Mouse (Mus musculus) T-helper 17 cell (primary cell): ENCODE data around the gene Dnajc5g.

ENCODE experiments used
- in situ Hi-C, 2 experiments: fragments of 300-600 bp; cut with MboI, MseI; formaldehyde crosslinking; loops; 1 replicate in 1 of 2; 2 replicates in 1 of 2; pipeline ENCODE4 v1.15.1; 2025; ENCODE audit warnings: high pct_unique_total_duplicates in 2 of 2

The Dnajc5g gene

DNA sequence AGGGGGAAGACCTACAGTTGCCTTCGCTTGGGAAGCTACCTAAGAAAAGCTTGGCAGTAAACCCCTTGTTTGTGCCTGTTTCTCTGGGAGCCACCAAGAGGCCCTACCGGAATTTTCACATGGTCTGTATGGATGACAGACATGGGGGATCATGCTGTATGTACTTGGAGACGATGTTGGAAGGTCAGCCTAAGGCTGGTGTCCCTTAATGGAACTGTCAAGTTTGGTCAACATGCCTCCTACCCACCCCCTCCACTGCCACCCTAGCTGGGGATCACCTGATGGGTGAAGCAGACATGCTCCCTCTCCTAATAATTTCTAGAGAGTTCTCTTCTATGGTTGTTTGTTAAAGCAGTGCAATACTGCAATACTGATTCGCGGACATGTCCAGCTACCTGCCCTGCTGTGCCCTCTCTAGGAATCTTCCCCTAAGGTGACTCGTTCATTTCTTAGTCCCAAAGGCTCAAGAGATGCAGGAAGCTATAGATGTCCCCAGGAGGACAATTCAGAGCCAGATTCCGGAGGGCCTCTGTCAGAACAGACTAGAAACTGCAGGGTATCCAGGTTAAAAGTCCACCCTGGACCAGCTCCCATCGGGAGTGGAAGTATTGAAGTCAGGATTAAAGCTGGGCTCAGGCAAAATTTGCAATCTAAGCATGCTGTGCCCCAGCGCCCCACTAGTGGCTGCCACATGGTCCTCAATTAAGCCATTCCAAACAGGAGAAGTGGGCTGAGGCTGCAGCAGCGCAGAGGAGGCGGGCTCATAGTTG, 10.2 kb upstream of the Dnajc5g start:
- in situ Hi-C loops: no loop called here

DNA sequence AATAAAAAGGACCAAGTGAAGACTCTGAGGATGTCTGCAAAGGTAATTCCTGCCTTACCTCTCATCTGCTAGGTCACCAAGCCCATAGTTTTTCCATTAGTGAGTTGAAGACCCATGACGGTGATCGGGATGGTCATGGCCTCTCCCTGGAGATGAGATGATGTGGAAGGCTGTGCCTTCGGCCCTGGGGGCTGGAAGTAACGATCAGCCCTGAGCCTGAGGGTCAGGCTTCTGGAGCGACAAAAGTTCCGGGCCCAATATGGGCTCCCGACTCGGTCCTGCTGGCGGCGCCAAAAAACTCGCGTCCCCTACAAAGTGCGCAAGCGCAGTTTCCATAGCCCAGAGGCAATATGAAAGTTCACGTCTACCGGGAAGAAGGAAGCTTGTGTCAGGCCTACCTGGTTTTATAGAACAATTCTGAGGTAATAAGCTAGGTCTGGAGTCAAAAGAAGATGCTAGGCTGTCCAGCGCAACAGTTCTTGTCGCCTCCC, 2.0 kb downstream of the Dnajc5g start, which contains the start of gene Slc30a3:
Slc30a3 (minus strand) TSS at position 238 of the 491 bp plus-strand sequence.
- in situ Hi-C loops: no loop called here

DNA sequence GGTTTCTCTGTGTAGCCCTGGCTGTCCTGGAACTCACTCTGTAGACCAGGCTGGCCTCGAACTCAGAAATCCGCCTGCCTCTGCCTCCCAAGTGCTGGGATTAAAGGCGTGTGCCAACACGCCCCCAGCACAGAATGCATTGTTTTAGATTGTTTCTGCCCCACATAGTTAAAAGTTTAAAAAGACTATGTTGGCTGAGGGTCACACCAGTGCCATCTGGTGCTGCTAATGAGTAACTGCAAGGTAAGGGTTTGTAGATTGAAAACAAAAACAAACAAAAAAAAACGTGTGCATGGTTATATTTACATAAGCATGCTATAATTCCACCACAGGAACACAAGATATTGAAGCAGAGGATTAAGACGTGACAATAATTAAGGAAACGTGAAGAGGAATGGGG, 4.7 kb downstream of the Dnajc5g start:
- in situ Hi-C loops: loop anchor here in 1 of 2 experiments (10.0 kb wide), 1 partner anchor 676 kb away; no protein-coding TSS in a partner anchor

- in situ Hi-C loops: loop anchor here in 1 of 2 experiments (10.0 kb wide), 1 partner anchor 682 kb away; no protein-coding TSS in a partner anchor
Observed at GRCm38 (mm10) chr5:31116354-31116753, 10.3 kb downstream of the Dnajc5g start, which contains the start of gene Trim54. Gene Trim54 (plus strand): TSS chr5:31116712.

GRCm38 (mm10) chr5:31116912-31117311, 10.8 kb downstream of the Dnajc5g start:
- in situ Hi-C loops: loop anchor here in 1 of 2 experiments (10.0 kb wide), 1 partner anchor 682 kb away; no protein-coding TSS in a partner anchor

DNA sequence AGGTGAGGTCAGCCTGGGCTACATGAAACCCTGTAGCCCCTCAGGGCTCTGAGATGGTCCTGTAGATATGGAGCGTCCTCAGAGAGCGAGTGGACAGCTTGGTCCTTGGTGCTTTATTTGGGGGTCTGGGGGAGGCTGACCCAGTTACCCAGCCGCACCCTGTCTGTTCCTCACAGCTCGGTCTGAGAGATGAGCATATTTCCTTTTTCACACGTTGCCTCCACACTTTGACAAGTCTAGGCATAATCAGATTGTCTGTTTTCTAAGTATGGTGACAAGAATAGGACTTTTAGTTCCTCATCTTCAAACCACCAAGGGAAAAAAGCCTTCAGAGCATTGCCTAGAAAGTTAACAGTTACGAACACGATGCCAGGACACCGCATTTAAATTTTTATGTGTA, 15.0 kb downstream of the Dnajc5g start:
- in situ Hi-C loops: no loop called here

GRCm38 (mm10) chr5:31123481-31123880, 17.4 kb downstream of the Dnajc5g start:
- in situ Hi-C loops: no loop called here

GRCm38 (mm10) chr5:31126050-31126449, 20.0 kb downstream of the Dnajc5g start:
- in situ Hi-C loops: no loop called here

- in situ Hi-C loops: no loop called here
Observed at GRCm38 (mm10) chr5:31136730-31137424, 30.8 kb downstream of the Dnajc5g start.

GRCm38 (mm10) chr5:31137658-31138057, 31.6 kb downstream of the Dnajc5g start:
- in situ Hi-C loops: no loop called here

GRCm38 (mm10) chr5:31138241-31138967, 32.3 kb downstream of the Dnajc5g start, which contains the start of gene Ucn:
Gene Ucn (minus strand): TSS chr5:31138829.
- in situ Hi-C loops: no loop called here

DNA sequence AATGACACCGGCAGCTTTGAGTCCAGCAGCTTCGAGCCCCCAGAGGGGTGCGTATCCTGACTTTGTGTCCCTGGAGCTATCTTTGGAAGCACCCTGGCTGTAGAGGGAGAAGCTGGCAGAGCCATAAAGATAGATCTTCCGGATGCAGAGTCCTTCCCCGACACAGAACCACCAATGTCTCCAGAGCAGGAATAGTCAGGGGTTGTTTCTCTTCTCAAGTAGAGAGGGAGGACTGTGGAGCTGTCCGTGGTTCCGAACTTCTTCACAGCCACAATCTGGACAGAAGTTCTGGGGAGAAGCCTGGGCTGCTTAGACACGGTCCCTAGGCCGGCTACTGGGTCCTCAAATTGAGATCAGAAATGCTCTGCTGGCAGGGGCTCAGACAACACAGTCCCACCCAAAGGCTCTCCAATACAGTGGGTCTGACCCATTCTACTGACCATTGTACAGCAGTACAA, 32.9 kb downstream of the Dnajc5g start:
- in situ Hi-C loops: no loop called here

GRCm38 (mm10) chr5:31149781-31150180, 43.7 kb downstream of the Dnajc5g start:
- in situ Hi-C loops: no loop called here

DNA sequence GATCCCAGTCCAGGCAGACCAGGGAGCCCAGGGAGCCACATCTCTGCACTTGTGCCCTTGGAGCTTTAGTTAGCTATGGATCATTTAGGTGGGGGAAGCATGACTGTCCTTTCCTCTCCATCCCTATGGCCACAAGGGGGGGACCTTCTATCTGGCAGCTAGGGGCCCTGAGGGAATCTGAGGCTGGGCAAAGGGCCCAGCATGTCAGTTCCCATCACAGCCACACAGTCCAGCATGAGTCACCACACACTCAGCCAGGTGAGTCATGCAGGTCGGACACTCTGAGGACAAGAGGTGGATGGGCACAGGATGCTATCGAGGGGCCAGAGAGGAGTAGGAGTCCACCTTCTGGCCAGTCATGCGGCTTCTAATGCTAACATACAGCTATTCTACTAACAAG, 45.7 kb downstream of the Dnajc5g start:
- in situ Hi-C loops: no loop called here

DNA sequence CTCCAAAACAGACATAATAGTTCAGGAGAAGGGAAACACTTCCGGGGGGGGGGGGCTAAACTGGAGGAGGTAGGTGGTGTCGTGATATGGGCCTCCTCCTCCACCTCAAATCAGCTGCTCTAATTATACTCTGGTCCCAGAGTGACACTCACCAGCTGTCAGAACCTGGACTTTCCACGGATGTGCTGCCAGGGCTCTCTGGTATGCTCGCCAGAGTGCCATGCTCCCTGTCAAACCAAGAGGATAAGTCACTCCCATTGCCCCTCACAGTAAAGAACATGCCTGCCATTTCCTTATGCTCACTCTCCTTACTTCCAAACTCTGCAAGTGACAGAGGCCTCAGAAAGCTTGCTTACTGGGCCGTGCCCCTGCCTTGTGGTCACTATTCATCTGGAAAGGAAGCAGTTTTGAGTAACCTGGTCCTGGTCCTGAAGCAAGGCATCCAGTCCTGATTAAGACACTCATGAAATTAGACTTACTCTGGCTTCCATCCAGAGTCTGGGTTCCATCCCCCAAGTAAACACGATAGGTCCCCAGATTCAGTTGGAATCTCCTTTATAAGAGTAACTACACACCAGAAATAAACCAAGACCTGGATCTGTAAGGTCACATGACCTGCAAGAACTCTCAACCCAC, 47.5 kb downstream of the Dnajc5g start:
- in situ Hi-C loops: no loop called here

DNA sequence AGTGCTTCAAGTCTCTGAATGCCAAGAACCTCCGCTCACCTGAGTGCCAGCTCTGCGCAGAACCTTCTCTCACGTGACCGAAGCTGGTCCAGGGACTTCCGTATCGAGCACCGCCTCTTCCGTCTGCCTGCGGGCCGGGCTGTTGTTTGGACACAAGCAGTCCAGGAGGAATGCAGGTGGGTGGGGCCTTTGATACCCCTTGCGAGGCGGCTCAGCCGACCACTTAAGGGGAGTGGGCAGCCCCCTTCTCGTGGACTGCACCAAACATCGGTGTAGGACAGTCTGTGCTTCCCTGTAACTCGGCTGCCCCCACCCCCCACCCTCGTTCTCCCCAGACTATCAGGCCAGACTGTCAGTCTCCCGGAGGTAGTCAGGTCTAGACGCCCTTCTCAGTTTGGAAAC, 48.1 kb downstream of the Dnajc5g start, which contains the start of gene Mpv17:
Mpv17 (minus strand) TSS at position 100 of the 402 bp plus-strand sequence.
- in situ Hi-C loops: no loop called here
